Mouse (Mus musculus): ENCODE measurements around the gene Rere. TPM values are rescaled to one million over a fixed set of nuclear protein-coding genes. Genes with fewer than 3 reads are reported as not detected.

The Rere gene
- polyA plus RNA-seq, 1 experiment from 2014 or later: 30.3 TPM

DNA sequence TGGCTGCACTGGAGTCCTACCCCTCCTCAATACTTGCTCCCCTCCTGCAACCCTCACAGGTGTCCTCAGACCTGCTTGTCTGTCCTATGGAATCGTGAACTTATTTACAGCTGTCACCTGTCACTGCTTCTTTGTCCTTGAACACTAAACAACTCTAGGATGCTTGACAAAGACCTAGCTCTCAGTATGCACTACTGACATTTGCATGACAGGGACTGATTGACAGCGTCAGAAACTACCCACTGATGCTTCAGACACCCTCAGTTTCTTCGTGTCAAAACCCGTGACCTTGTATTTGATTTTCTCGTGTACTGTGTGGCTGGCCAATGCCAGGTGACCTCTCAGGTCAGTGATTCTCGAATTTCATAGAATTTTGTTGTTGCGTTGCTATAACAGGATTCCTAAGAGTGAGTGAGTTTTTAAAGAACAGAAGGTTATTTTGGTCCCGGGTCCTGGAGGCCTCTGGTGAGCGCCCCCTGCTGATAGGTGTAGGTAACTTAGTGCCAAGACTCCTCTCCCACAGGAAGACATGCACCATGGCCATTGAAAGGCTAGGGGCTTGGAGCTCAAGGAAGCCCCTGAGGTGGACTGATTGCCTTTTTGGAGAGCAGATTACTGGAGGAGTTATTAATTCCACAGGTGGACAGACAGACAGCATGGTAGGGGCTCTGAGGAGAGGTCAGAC is 378.6 kb downstream of the Rere start:
- H3K27ac ChIP-seq (ENCODE audit: low read length): no peak overlapping the region
- no peaks in the 10 kb centered on the region for H3K27me3 ChIP-seq (ENCODE audit: control insufficient read depth, insufficient read depth, low read depth, low read length)
- no peak overlapping the region for H3K9ac ChIP-seq (ENCODE audit: low read length)
- no peak overlapping the region for H3K4me2 ChIP-seq (ENCODE audit: low read depth, low read length)
- H3K9me3 ChIP-seq (ENCODE audit: control insufficient read depth, low read length): 0 out of 2 replicates have a peak, but pooled peaks cover 3% of the 10 kb centered on the region
- 64% methylated on average over 9 of the region's 9 CpGs for WGBS
- H3K4me1 ChIP-seq (replicated peaks; ENCODE audit: control insufficient read depth, insufficient read depth, low read length): peaks cover 8% of the 10 kb centered on the region; the same call in 1 of the 2 replicates
- H3K4me3 ChIP-seq (ENCODE audit: low read length): no peak overlapping the region
- H3K36me3 ChIP-seq (ENCODE audit: control insufficient read depth, insufficient read depth, low read length): no peaks in the 10 kb centered on the region
- no peak for ATAC-seq (ENCODE audit: low read depth)

DNA sequence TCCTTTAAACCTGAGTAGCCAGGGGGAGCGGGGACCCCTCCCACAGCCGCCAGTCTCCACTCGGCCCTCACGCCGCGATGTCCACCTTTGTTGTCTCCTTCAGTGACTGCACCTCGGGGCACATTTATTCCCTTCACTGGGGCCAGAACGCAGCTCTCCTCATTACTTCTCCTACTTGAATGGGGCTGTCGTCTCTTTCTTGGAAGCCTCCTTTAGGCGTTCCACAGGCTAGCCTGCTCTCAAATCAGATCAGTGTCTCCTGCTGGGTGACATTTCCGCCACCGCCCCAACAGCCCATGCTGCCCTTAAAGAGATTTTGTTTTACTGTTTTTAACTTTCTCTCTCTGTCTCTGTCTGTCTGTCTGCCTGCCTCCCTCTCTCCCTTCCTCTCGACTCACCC is 380.4 kb downstream of the Rere start:
- no peaks in the 10 kb centered on the region for H3K9me3 ChIP-seq (ENCODE audit: control insufficient read depth, low read length)

DNA sequence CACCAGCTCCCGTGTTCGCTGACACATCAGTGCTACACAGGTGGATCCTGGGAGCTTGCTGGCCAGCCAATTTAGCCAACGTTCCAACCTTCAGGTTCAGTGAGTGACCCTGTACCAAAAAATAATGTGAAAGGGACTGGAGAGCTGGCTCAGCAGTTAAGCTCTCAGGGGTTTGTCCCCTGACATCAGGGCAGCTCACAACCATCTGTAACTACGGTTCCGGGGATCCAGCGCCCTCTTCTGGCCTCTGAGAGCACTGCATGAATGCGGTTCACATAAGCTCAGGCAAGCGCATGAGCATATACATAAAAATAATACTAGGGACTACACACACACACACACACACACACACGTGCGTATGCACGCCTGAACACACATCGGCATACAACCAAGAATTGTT is 381.7 kb downstream of the Rere start:
- H3K4me2 ChIP-seq (ENCODE audit: low read depth, low read length): no peak overlapping the region
- no peaks in the 10 kb centered on the region for H3K9me3 ChIP-seq (ENCODE audit: control insufficient read depth, low read length)
- H3K27ac ChIP-seq (ENCODE audit: low read length): no peak overlapping the region
- no peak overlapping the region for H3K4me3 ChIP-seq (ENCODE audit: low read length)
- H3K36me3 ChIP-seq (ENCODE audit: control insufficient read depth, insufficient read depth, low read length): no peaks in the 10 kb centered on the region
- no peak overlapping the region for H3K9ac ChIP-seq (ENCODE audit: low read length)
- no peak for ATAC-seq (ENCODE audit: low read depth)
- no peaks in the 10 kb centered on the region for H3K27me3 ChIP-seq (ENCODE audit: control insufficient read depth, insufficient read depth, low read depth, low read length)
- H3K4me1 ChIP-seq (replicated peaks; ENCODE audit: control insufficient read depth, insufficient read depth, low read length): peaks cover 8% of the 10 kb centered on the region; the same call in 1 of the 2 replicates
- 54% methylated on average over 12 of the region's 12 CpGs for WGBS

More for the DNA sequence above, 380.4 kb downstream of the Rere start:
- Histone ChIP-seq H3K27ac (ENCODE audit: low read length) (no peak overlapping the region), H3K4me1 (replicated peaks; ENCODE audit: control insufficient read depth, insufficient read depth, low read length) (peaks cover 8% of the 10 kb centered on the region; the same call in 1 of the 2 replicates), H3K4me3 (ENCODE audit: low read length) (0 out of 2 replicates have a peak overlapping the region, but pooled peaks have one; percentile 9), H3K9ac (ENCODE audit: low read length) (peak overlapping the region; percentile 39; the same call in 1 of the 2 replicates), H3K4me2 (ENCODE audit: low read depth, low read length) (peak overlapping the region; percentile 40), H3K27me3 (ENCODE audit: control insufficient read depth, insufficient read depth, low read depth, low read length) (no peaks in the 10 kb centered on the region), H3K36me3 (ENCODE audit: control insufficient read depth, insufficient read depth, low read length) (no peaks in the 10 kb centered on the region)
- 10% methylated on average over 13 of the region's 13 CpGs for WGBS
- no peak for ATAC-seq (ENCODE audit: low read depth)

DNA sequence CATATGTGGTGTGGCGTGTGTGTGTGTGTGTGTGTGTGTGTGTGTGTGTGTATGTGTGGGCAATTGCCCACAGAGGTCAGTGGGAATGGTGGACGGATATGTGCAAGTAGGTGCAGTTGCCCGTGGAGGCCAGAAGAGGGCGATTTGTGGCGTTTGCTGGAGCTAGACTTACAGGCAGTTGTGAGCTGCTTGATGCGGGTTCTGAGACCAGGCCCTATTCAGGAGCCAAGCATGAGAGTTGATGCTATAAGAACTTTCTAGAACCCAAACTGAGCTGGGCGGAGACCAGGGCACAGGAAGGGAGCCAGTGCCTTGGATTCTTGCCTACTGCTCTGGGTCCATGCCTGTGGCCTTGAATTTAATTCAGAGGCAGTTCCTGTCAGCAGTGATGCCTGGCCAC is 383.3 kb downstream of the Rere start:
- 77% methylated on average over 7 of the region's 7 CpGs for WGBS
- H3K27ac ChIP-seq (ENCODE audit: low read length): no peak overlapping the region
- no peak overlapping the region for H3K4me2 ChIP-seq (ENCODE audit: low read depth, low read length)
- no peak overlapping the region for H3K9ac ChIP-seq (ENCODE audit: low read length)
- H3K27me3 ChIP-seq (ENCODE audit: control insufficient read depth, insufficient read depth, low read depth, low read length): no peaks in the 10 kb centered on the region
- no peak overlapping the region for H3K4me3 ChIP-seq (ENCODE audit: low read length)
- ATAC-seq (ENCODE audit: low read depth): no peak
- no peaks in the 10 kb centered on the region for H3K36me3 ChIP-seq (ENCODE audit: control insufficient read depth, insufficient read depth, low read length)
- no peaks in the 10 kb centered on the region for H3K9me3 ChIP-seq (ENCODE audit: control insufficient read depth, low read length)
- H3K4me1 ChIP-seq (replicated peaks; ENCODE audit: control insufficient read depth, insufficient read depth, low read length): peaks cover 8% of the 10 kb centered on the region; the same call in 1 of the 2 replicates

DNA sequence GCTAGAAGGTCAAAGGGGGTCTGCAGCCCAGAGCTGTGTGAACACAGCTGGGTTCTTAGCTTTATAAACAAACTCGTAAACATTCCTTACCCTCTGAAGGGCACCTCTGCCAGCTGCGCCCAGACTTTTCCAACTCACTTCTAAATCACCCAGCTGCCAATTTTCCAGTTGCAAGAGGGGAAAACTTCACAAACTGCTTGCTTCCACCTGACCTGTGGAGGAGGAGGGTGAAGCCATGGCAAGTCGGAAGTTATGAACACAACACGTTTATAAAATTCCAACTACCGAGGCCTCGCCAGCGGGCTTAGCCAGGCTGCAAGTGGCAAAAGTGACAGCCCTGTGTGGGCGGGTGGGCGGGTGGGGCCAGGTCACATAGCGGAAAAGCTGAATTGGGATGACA is 384.4 kb downstream of the Rere start:
- peaks cover 8% of the 10 kb centered on the region; the same call in 1 of the 2 replicates for H3K4me1 ChIP-seq (replicated peaks; ENCODE audit: control insufficient read depth, insufficient read depth, low read length)
- no peak overlapping the region for H3K4me2 ChIP-seq (ENCODE audit: low read depth, low read length)
- no peaks in the 10 kb centered on the region for H3K9me3 ChIP-seq (ENCODE audit: control insufficient read depth, low read length)
- no peak overlapping the region for H3K9ac ChIP-seq (ENCODE audit: low read length)
- no peak overlapping the region for H3K4me3 ChIP-seq (ENCODE audit: low read length)
- ATAC-seq (ENCODE audit: low read depth): no peak
- no peak overlapping the region for H3K27ac ChIP-seq (ENCODE audit: low read length)
- no peaks in the 10 kb centered on the region for H3K27me3 ChIP-seq (ENCODE audit: control insufficient read depth, insufficient read depth, low read depth, low read length)
- 59% methylated on average over 10 of the region's 10 CpGs for WGBS
- no peaks in the 10 kb centered on the region for H3K36me3 ChIP-seq (ENCODE audit: control insufficient read depth, insufficient read depth, low read length)

Other genes starting within 250 kb of the Rere start
- gene Gpr157, start 194.3 kb upstream of the Rere start, polyA plus RNA-seq (2015; fragmentation: Nextera tagmentation; extraction: Ambion mirVana): 2.3 TPM in 2 replicates
- 0.26 and 0.50 TPM in 2 replicates for gene Slc2a5, start 162.4 kb upstream of the Rere start, polyA plus RNA-seq (2015; fragmentation: Nextera tagmentation; extraction: Ambion mirVana)
- not detected in 2 replicates for gene Slc2a7, start 132.7 kb upstream of the Rere start, polyA plus RNA-seq (2015; fragmentation: Nextera tagmentation; extraction: Ambion mirVana)
- gene Car6, start 80.3 kb upstream of the Rere start, polyA plus RNA-seq (2015; fragmentation: Nextera tagmentation; extraction: Ambion mirVana): not detected in 2 replicates
- 1,425 and 1,551 TPM in 2 replicates for gene Eno1, start 44.9 kb upstream of the Rere start, polyA plus RNA-seq (2015; fragmentation: Nextera tagmentation; extraction: Ambion mirVana)

All from lung, embryonic 16.5 days (tissue).